Mouse (Mus musculus): ENCODE results near the gene Tap1. TPM values are rescaled to one million over a fixed set of nuclear protein-coding genes. Genes with fewer than 3 reads are reported as not detected.

Tap1 gene
- total and polyA plus RNA-seq, 3 experiments: 102 to 184 (median 157) TPM

- dilution Hi-C loops (cut with MboI; ENCODE audit: extremely low pct_ligation_motif_present, extremely low pct_unique_long_range_greater_than_20kb, low sequenced_read_pairs) (no loop called here), in situ Hi-C loops (cut with MboI; ENCODE audit: low pct_ligation_motif_present, low pct_unique_long_range_greater_than_20kb, low sequenced_read_pairs) (no loop called here)
- no peaks in the 10 kb centered on the region for H3K9me3 ChIP-seq (replicated peaks; ENCODE audit: low read length)
- TF ChIP-seq ZKSCAN1 (IDR thresholded peaks at IDR 0.05; ENCODE audit: borderline replicate concordance, low read depth, low read length): no peak
- no peak for TF ChIP-seq E2F4 (IDR thresholded peaks at IDR 0.05; ENCODE audit: insufficient replicate concordance, low read depth, low read length)
- TF ChIP-seq NELFE (IDR thresholded peaks at IDR 0.05; ENCODE audit: low read depth, low read length): no peak
- no peak for TF ChIP-seq ZNF384 (IDR thresholded peaks at IDR 0.05; ENCODE audit: low read depth, low read length)
- TF ChIP-seq KAT2A (IDR thresholded peaks at IDR 0.05; ENCODE audit: insufficient replicate concordance, low read length): no peak
- TF ChIP-seq TCF12 (IDR thresholded peaks at IDR 0.05; ENCODE audit: low read depth, low read length): no peak
- TF ChIP-seq MEF2A (IDR thresholded peaks at IDR 0.05; ENCODE audit: borderline replicate concordance, low read depth, low read length): no peak
- TF ChIP-seq CTCF (conservative IDR thresholded peaks at IDR 0.05 in 1 of 2, IDR thresholded peaks at IDR 0.05 in 1 of 2; ENCODE audit: low read depth in 2 of 2, low read length in 2 of 2): no peak
- no peak for TF ChIP-seq USF2 (conservative IDR thresholded peaks at IDR 0.05; ENCODE audit: low read depth, low read length)
- TF ChIP-seq IRF4 (IDR thresholded peaks at IDR 0.05; ENCODE audit: low read depth, low read length): no peak
- no peak for TF ChIP-seq EP300 (IDR thresholded peaks at IDR 0.05; ENCODE audit: low read length)
- TF ChIP-seq RCOR1 (conservative IDR thresholded peaks at IDR 0.05; ENCODE audit: low read depth, low read length): no peak
- no peak for TF ChIP-seq RAD21 (IDR thresholded peaks at IDR 0.05; ENCODE audit: low read depth, low read length)
- no peak for TF ChIP-seq HCFC1 (IDR thresholded peaks at IDR 0.05; ENCODE audit: low read depth, low read length)
- TF ChIP-seq SIN3A (IDR thresholded peaks at IDR 0.05; ENCODE audit: low read length): no peak
- peaks cover 62 to 76% of the 10 kb centered on the region in 2 experiments for H3K36me3 ChIP-seq (replicated peaks in 1 of 2; ENCODE audit: control insufficient read depth in 1 of 2, insufficient read depth in 1 of 2, low read length in 1 of 2)
- H3K4me1 ChIP-seq (ENCODE audit: control insufficient read depth in 1 of 2, insufficient read depth in 2 of 2): peaks cover 32 to 67% of the 10 kb centered on the region in 2 experiments
- H3K27me3 ChIP-seq (replicated peaks): no peaks in the 10 kb centered on the region
- H3K27ac ChIP-seq (ENCODE audit: insufficient read depth, low read depth): peak overlapping the region; percentile 35
- no peak for DNase-seq (ENCODE audit: extremely low read depth)
- peaks cover 68% of the 10 kb centered on the region for H3K79me2 ChIP-seq (replicated peaks; ENCODE audit: control insufficient read depth, extremely low read depth, insufficient read depth, poor library complexity, severe bottlenecking)
- no peak overlapping the region for H3K4me3 ChIP-seq (replicated peaks in 1 of 3; ENCODE audit: low read depth in 2 of 3, low read length in 2 of 3, poor library complexity in 1 of 3)
- no peak overlapping the region for H3K9ac ChIP-seq (ENCODE audit: insufficient read depth, low read depth)
- 0 out of 2 replicates have a peak overlapping the region, but pooled peaks have one; percentile 17 for H3K4me2 ChIP-seq (ENCODE audit: insufficient read depth, low read depth, poor library complexity, severe bottlenecking)
Measured at GRCm38 (mm10) chr17:34194723-34195122, 7.4 kb downstream of the Tap1 start.

- in situ Hi-C loops (cut with MboI; ENCODE audit: low pct_ligation_motif_present, low pct_unique_long_range_greater_than_20kb, low sequenced_read_pairs) (no loop called here), dilution Hi-C loops (cut with MboI; ENCODE audit: extremely low pct_ligation_motif_present, extremely low pct_unique_long_range_greater_than_20kb, low sequenced_read_pairs) (no loop called here)
- peaks cover 59 to 75% of the 10 kb centered on the region in 2 experiments for H3K36me3 ChIP-seq (replicated peaks in 1 of 2; ENCODE audit: control insufficient read depth in 1 of 2, insufficient read depth in 1 of 2, low read length in 1 of 2)
- H3K79me2 ChIP-seq (replicated peaks; ENCODE audit: control insufficient read depth, extremely low read depth, insufficient read depth, poor library complexity, severe bottlenecking): peaks cover 66% of the 10 kb centered on the region
- no peaks in the 10 kb centered on the region for H3K27me3 ChIP-seq (replicated peaks)
- H3K4me2 ChIP-seq (ENCODE audit: insufficient read depth, low read depth, poor library complexity, severe bottlenecking): peak overlapping the region; percentile 68
- peak overlapping the region; percentile 37; the same call in 1 of the 2 replicates for H3K9ac ChIP-seq (ENCODE audit: insufficient read depth, low read depth)
- DNase-seq (ENCODE audit: extremely low read depth): no peak
- H3K9me3 ChIP-seq (replicated peaks; ENCODE audit: low read length): no peaks in the 10 kb centered on the region
- peak overlapping the region; percentile 81 for H3K27ac ChIP-seq (ENCODE audit: insufficient read depth, low read depth)
- peak overlapping the region in 1 of 3 experiments; percentile 93 for H3K4me3 ChIP-seq (replicated peaks in 1 of 3; ENCODE audit: low read depth in 2 of 3, low read length in 2 of 3, poor library complexity in 1 of 3)
- H3K4me1 ChIP-seq (ENCODE audit: control insufficient read depth in 1 of 2, insufficient read depth in 2 of 2): peaks cover 30 to 66% of the 10 kb centered on the region in 2 experiments
- TF ChIP-seq MYC (IDR thresholded peaks at IDR 0.05; ENCODE audit: low read depth, low read length) (no peak), CHD1 (IDR thresholded peaks at IDR 0.05; ENCODE audit: low read depth, low read length) (no peak), EP300 (IDR thresholded peaks at IDR 0.05; ENCODE audit: low read length) (0 out of 2 replicates have a peak, but pooled peaks have one; percentile 30), SIN3A (IDR thresholded peaks at IDR 0.05; ENCODE audit: low read length) (0 out of 2 replicates have a peak, but pooled peaks have one; percentile 50), JUN (IDR thresholded peaks at IDR 0.05; ENCODE audit: insufficient read depth, low read depth, low read length) (no peak), ETS1 (conservative IDR thresholded peaks at IDR 0.05; ENCODE audit: low read depth, low read length) (no peak), MAZ (IDR thresholded peaks at IDR 0.05; ENCODE audit: low read depth, low read length) (no peak), KAT2A (IDR thresholded peaks at IDR 0.05; ENCODE audit: insufficient replicate concordance, low read length) (no peak), ZNF384 (IDR thresholded peaks at IDR 0.05; ENCODE audit: low read depth, low read length) (no peak), CTCF (conservative IDR thresholded peaks at IDR 0.05 in 1 of 2, IDR thresholded peaks at IDR 0.05 in 1 of 2; ENCODE audit: low read depth in 2 of 2, low read length in 2 of 2) (no peak), HCFC1 (IDR thresholded peaks at IDR 0.05; ENCODE audit: low read depth, low read length) (no peak), USF2 (conservative IDR thresholded peaks at IDR 0.05; ENCODE audit: low read depth, low read length) (no peak), MXI1 (IDR thresholded peaks at IDR 0.05; ENCODE audit: low read depth, low read length) (peak; percentile 24; the same call in 1 of the 2 replicates), E2F4 (IDR thresholded peaks at IDR 0.05; ENCODE audit: insufficient replicate concordance, low read depth, low read length) (no peak), RAD21 (IDR thresholded peaks at IDR 0.05; ENCODE audit: low read depth, low read length) (no peak), USF1 (IDR thresholded peaks at IDR 0.05; ENCODE audit: low read depth, low read length) (no peak)
Measured at GRCm38 (mm10) chr17:34196491-34196890, 9.1 kb downstream of the Tap1 start.

Data from CH12.LX (cell line).